Mouse (Mus musculus): ENCODE data around the gene Parp14.

GRCm38 (mm10) chr16:35918721-35919543 lies 47.6 kb upstream of the Parp14 start:
- TF ChIP-seq CTCF (IDR thresholded peaks at IDR 0.05; ENCODE audit: low read depth) (no peak), EP300 (IDR thresholded peaks at IDR 0.05; ENCODE audit: low read depth) (no peak)

Measured in liver, embryonic 14.5 days (tissue).